Mouse (Mus musculus): ENCODE results near the gene Lipt2.

DNA sequence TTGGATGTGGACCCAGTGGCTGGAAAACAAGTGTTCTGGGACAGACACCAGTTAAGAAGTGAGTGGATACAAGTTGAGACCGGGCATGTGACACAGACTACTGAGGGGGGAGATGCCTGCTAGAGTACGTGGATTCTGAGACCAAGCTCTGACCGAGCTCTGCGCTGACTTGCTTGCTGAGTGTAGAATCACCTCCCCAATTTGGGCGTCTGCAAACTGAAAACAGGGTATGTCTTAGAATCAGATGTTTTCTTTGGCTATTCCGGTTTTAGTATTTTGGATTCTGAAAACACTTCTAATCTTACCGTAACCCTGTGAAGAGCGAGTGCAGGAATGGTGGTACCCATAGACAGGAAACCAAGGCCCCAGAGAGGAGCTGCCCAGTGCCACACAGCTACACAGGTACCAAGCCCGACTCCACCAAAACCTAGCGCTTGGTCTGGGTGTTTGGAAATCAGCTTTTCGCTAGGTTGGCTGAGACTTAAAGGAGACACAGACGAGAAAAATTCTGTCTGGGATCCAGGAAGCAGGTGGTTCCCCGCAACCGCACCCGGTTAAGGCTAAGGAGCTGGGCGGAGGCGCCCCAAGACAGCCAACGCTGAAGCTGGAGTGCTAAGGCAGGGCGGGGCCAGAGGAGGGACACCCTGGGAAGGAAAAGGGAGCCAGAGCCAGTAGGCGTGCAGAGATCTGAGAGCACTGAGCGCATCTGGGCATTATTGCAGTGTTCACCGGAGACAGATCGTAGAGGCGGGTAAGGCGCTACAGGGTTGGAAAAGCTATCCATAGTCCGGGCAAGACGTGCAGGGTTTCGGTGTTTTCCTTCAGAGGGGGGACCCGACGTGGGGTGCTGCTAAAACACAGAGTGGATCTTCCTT lies 19.2 kb downstream of the Lipt2 start:
- TF ChIP-seq POLR2A (IDR thresholded peaks at IDR 0.05; ENCODE audit: extremely low read depth, insufficient read depth, low read length) (no peak), CTCF (IDR thresholded peaks at IDR 0.05; ENCODE audit: low read depth, low read length) (no peak)
